Mouse (Mus musculus): ENCODE results near the gene Auts2.

Auts2 gene

DNA sequence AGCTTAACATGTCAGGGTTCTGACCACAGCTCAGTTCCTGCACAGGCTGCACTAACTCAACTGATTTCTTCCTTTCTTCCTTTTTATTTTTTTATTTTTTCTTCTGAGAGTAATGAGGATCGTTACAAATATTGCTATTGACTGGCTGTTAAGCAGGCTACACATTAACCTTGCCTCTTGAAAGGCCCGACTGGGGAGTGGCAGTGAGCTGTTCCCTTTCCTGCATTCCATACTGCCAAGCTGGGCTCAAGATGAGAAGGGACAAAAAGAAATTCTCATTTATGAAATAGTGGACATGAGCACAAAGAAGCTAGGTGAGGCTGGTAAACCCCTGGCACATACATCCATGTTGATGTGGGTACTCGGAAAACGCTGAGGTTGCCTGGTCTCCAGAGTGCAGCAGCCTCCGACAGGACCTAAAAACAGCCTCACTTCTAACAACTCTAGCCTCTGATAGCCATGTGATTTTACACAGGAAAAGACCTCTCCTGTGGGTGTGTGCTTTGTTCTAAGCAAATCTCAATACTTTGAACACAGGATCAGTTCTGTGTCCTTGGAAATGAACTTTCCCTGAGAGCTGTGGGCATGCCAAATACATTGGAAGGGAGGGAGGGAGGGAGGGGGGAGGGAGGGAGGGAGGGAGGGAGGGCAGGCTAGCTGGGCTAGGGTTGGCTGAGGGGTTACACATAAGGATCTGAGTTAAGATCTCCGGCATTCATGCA is 707.0 kb downstream of the Auts2 start:
- DNase-seq (ENCODE audit: low spot score) = no peak

DNA sequence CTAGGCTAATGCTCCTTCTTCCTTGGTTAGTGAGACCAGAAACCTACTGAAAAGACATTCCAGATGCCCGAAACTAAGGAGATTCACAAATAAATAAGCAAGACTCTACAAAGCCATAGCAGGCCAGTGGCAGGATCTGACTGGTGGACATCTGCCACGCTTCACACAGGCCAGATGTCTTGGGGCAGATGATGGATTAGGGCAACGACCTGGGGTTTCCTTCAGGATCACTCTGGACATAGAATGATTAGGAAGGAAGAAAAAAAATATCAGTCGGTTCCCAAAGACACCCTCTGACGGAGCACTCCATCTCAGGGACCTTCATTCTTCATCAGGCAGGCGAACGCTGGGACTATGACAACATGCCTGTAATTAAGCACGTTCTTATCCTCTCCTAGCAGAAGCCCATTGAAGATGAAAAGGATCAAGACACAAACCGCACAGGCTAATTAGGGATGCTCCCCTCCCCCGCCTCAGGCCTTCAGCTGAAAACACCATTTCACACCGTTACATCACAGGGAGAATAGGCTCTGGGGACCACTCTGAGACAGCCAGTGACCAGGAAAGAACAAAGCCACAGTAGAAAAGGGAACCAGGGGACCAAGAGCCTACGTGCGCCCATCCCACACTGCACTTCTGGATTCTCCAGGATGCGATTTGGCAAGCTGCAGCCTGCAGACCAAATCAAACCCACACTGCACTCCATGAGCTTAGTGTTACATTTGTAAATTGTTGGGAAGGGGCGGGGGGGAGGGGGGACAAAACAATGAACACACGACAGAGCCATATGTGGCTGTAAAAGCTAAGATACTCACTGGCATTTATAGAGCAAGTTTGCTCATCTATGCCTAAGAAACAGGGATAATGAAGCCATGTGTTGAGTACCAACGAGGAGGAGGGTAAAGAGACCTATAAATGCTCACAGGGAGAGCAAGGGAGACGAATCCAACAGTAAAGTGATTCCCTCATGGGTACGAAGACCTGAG is 710.0 kb downstream of the Auts2 start:
- DNase-seq (ENCODE audit: low spot score) = no peak

- DNase-seq (ENCODE audit: low spot score) = no peak
Measured at GRCm38 (mm10) chr5:131830111-131830510, 713.0 kb downstream of the Auts2 start.

DNA sequence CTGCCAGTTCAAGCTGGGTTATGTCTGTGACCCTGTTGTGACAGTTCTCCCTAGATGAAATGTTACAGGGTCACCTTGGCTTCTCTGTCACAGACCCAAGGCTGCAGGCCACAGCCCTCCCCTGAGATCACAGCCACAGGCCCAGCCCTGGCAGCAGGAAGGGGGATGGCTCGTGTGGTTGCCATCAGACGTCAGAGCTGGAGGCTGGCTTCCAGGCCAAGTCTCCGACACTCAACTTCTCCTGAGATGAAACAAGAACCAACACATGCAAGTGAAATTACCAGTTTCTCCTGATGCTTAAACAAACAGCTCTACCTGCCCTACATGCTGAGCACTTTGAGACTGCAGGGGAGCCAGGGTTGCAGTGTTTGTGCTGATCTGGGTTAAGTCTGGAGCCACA is 713.9 kb downstream of the Auts2 start:
- DNase-seq (ENCODE audit: low spot score) = no peak

- DNase-seq (ENCODE audit: low spot score) = no peak
Measured at GRCm38 (mm10) chr5:131828607-131829006, 714.5 kb downstream of the Auts2 start.

GRCm38 (mm10) chr5:131826362-131827261 is 716.5 kb downstream of the Auts2 start:
- DNase-seq (ENCODE audit: low spot score) = no peak

GRCm38 (mm10) chr5:131825421-131825820 is 717.7 kb downstream of the Auts2 start:
- DNase-seq (ENCODE audit: low spot score) = no peak

- no peak for DNase-seq (ENCODE audit: low spot score)
Measured at GRCm38 (mm10) chr5:131824197-131824991, 718.8 kb downstream of the Auts2 start.

- no peak for DNase-seq (ENCODE audit: low spot score)
Measured at GRCm38 (mm10) chr5:131821461-131821860, 721.7 kb downstream of the Auts2 start.

DNA sequence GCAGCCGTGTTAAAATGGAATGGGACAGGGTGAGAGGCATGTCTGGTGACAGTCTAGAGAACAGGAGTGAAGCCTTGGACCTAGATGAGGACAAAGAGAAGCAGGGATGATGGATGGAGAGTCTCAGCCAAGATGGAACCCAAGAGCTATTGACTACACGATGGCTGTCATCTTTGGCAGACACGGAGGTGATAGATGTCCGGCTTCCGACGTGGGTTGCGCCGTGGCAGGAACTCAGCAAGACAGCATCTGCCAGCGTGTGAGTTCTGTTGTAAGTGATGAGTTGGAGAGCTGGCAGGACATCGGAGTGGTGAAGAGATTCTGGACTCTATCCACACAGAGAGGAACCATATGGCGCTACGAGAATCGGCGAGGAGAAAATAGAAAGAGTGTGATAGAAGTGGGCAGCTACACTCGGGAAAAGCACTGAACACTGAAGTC is 723.9 kb downstream of the Auts2 start:
- no peak for DNase-seq (ENCODE audit: low spot score)

DNA sequence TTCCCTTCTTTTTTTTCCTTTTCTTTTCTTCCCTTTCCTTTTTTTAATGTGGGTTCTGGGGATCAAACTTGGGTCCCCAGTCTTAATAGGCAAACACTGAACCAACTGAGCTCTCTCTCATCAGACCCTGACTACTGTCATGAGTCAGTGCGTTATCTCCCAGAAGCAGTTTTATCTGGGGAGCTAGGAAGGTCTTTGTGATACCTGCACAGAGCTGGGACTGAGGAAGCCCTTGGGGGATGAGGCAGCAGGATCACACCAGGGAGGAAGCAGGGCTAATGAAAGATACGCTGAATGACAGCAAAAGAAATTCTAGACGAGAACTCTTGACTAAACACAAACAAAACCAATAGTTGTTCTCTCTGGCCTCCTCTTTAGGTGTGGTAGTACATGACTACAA is 727.6 kb downstream of the Auts2 start:
- DNase-seq (ENCODE audit: low spot score) = no peak

- no peak for DNase-seq (ENCODE audit: low spot score)
Measured at GRCm38 (mm10) chr5:131814503-131815003, 728.6 kb downstream of the Auts2 start.

GRCm38 (mm10) chr5:131813952-131814502 is 729.1 kb downstream of the Auts2 start:
- no peak for DNase-seq (ENCODE audit: low spot score)

DNA sequence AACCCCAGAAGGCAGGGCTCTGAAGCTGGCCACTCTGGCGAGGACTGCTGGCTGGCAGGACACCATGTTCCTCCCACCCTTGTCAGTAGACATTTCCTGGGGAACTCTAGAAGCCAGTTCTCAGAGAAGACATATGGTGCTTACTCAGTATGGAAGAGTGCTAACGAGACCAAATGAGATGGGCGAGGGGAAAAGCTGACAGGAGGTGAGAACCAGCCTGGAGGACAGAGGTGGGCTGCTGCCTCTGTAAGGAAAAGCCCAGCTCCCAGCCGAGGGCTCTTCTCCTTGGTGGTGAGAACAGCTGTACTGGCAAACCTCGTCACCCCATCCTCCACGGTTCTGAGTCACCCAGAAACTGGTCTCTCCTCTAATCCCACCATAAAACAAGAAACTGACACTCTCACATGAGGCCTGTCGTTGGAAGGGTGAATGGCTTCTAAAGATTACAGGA is 729.8 kb downstream of the Auts2 start:
- DNase-seq (ENCODE audit: low spot score) = no peak

DNA sequence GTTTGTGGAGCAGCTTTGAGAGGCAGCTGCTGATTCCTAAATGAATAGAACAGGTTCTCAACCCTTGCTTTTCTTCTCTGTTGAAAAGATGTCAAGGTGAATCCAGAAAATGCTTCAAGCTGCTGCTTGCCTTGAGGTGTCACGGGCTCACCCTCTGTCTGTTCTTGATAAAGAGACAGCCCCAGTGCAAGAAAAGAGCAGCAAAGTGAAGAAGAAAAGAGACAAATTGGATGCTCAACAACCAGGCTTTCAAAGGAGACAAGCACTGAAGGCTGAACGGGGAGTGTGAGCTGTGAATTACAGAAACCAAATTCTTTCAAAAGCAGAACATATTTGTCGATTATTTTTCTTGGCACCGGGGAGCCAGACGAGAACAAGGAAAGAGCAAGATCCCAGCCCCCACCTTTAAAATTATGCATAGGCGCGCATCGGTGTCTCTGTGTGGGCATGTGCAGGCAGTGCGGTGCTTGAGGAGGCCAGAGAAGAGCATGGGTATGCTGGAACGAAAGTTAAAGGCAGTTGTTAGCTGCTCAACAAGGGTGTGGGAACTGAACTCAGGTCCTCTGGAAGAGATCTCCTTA is 730.6 kb downstream of the Auts2 start:
- DNase-seq (ENCODE audit: low spot score) = no peak

- DNase-seq (ENCODE audit: low spot score) = no peak
Measured at GRCm38 (mm10) chr5:131806350-131806749, 736.8 kb downstream of the Auts2 start.

DNA sequence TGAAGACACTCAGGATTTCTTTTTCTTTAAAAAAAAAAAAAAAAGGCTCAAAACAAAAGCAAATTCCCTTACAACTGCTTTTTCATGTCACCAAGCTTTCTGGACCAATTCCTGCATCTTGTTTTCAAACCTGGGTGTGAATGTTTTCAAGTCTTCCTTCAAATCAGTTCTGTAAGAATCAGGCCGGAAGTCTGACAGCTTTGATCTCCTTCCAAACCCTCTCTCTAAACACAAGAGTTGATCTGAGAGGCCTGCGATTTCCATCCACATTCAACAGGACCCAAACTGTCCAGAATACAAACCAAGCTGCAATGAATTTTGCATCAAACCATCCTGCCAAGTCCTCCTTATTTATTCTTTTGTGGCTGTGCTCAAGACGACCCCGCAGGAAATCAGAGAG is 737.9 kb downstream of the Auts2 start:
- no peak for DNase-seq (ENCODE audit: low spot score)

GRCm38 (mm10) chr5:131803609-131804008 is 739.5 kb downstream of the Auts2 start:
- no peak for DNase-seq (ENCODE audit: low spot score)

DNA sequence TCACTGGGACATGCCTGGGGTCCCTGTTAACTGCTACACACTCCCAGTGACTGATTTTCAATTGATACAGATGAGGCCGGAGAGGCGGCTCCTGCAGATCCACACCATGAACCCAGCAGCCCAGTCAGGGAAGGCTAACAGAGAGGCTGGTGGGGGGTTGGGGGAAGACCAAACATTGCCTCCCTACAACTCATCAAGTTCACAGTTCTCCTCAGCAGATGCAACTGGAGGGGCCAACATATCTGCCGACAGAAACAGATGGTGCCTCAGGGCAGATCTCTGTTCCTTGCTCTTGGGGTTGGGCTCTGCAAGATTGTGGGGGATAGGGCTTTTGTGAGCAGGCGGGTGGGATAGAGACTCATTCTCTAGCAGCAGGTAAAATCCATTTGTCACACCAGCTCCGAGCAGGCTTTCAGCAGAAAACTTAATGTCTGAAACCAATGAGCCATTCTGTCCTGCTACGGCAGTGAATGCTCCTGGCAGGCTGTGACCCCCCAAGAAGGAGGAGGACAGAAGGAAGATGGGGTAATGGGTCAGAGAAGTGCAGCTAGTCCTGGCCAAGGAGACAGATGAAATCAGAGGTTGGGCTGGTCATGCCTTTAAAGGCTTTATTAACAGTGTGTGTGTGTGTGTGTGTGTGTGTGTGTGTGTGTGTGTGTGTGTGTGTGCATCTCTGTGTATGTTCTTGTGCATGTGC is 740.7 kb downstream of the Auts2 start:
- no peak for DNase-seq (ENCODE audit: low spot score)

GRCm38 (mm10) chr5:131801924-131802323 is 741.2 kb downstream of the Auts2 start:
- DNase-seq (ENCODE audit: low spot score) = no peak

All from spleen, adult 12 weeks (tissue).